Mouse (Mus musculus) left cerebral cortex, adult 2 months (tissue): ENCODE results near the gene Slc22a12. TPM values are rescaled to one million over a fixed set of nuclear protein-coding genes. Genes with fewer than 3 reads are reported as not detected.

ENCODE experiments used
- DNase-seq, 2 experiments: peaks; one replicate each; pipeline ENCODE4 v3.0.0; 2021 to 2022; ENCODE audit warnings: low spot score in 2 of 2, mixed read lengths in 1 of 2; ENCODE audit errors: extremely low spot score in 1 of 2
- H3K27ac ChIP-seq: fragments of 200-600 bp; 2 replicates; pipeline ENCODE4 v1.8.1; 2022
- H3K4me3 ChIP-seq: fragments of 200-600 bp; 2 replicates; pipeline ENCODE4 v1.8.1; 2022
- CTCF ChIP-seq: fragments of 200-600 bp; IDR thresholded peaks from 2 replicates; pipeline ENCODE4 v1.8.1; 2022; ENCODE audit warnings: antibody characterized with exemption, mild to moderate bottlenecking, moderate library complexity
- intact Hi-C: fragments of 180-260 bp; cut with DNase I; formaldehyde crosslinking; loops from one replicate; pipeline ENCODE4 v1.15.1; 2025
- total RNA-seq, 2 experiments: library from RNA; stranded (reverse); gene quantifications; 2 replicates each; pipeline ENCODE4 v1.2.3; 2021

Gene Slc22a12
- total RNA-seq, 2 experiments from 2014 or later: 0.68 TPM; not detected in 1

DNA sequence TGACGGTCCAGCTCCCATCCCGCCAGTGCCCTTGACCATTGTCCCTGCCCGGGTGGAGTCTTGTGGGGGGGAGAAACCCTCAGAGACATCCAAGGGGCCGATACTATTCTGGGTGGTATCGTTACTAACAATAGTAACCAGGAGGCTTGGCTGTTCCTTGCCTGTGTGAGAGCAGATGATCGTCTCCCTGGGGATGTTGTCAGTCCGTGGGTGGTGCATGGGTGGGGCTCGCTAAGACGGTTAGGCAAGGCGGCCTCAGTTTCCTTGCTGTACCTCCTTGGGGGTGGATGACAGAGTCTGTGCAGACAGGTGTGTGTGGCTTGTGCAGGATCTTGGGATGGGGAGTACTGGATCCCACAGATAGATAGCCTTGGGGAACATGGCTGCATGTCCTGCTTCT lies 35.4 kb downstream of the Slc22a12 start:
- peak overlapping the region; percentile 70 for H3K27ac ChIP-seq
- intact Hi-C loops: no loop called here
- no peak for TF ChIP-seq CTCF
- peak; percentile 59 to 65 for DNase-seq
- H3K4me3 ChIP-seq: no peak overlapping the region

GRCm38 (mm10) chr19:6504656-6505045 lies 38.2 kb downstream of the Slc22a12 start:
- intact Hi-C loops: loop anchor here (1.0 kb wide), 2 partner anchors 17 to 27 kb away; no protein-coding TSS in a partner anchor
- peak overlapping the region; percentile 98 for H3K27ac ChIP-seq
- no peak for DNase-seq
- H3K4me3 ChIP-seq: no peak overlapping the region
- TF ChIP-seq CTCF: no peak

DNA sequence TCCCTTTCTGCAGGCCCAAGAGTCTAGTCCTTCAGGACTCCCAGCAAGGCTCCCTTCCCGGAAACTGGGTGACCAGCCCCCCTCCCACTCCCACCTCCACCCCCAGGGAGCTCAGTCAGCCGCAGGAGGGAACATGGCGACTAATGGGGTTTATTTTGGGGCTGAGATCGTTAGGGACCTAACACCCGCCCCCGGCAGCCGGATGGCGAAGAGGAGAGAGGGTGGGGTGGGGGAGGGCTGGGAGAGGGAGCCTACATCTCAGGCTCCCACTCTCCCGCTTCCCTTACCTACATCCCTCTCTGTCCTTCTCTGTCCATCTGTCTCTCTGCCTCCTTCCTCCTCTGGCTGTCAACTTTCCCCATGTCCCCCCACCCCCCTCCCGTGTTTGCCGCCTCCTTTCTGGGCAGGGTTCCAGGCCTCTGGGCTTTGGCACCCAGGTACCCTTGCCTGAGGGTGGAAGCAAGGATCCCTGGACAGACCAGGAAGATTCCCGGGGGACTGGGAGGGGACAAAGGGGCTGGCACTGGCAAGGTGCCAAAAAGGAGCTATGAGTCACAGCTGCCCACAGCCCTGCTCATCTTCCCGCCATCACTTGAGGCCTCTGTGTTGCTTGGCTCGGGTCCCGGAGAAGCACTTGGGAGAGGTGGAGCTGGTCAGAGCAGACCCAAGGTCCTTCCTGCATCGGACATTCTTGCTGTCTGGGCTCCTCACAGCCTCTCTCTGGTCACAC lies 38.7 kb downstream of the Slc22a12 start:
- peak overlapping the region; percentile 51; the same call in 1 of the 2 replicates for H3K4me3 ChIP-seq
- DNase-seq: peak; percentile 68 to 81

DNA sequence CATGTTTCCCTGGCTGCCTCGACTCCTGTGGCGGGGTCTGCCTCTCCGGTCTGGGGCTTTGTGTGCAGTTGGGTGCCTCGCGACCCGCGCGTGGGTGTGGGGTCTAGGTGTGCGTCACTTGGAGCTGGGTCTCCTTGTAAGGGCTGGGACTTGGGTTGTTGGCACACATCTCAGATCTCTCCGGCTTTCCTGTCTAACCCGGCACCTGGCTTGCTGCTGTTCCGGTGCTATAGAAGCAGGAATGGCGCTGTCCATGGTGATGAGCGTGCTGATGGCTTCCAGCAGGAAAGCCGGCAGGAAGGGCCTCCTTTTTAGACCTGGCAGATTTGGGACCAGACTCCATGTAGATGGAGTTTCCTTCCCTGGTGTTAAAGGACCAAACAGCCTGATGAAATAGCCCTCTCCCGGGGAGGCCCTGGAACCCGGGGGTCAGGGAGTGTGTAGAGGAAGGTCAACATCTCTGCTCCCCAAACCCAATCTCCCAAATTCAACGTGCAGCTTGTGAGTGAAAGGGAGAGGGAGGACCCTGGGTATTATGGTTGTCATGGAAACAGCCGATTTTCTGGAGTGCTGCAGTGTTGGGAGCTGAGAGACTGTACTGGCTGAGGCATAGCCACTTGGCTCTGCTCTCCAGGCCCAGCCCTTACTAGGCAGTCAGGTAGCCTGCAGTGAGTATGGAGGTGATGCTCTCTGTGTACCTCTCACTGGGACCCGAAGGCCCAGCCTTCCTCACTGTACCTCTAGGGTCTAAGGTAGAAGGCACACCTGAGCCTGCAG lies 40.1 kb downstream of the Slc22a12 start:
- Histone ChIP-seq H3K27ac (peak overlapping the region; percentile 98), H3K4me3 (peak overlapping the region; percentile 51)
- DNase-seq: peak in 1 of 2 experiments; percentile 52
- TF ChIP-seq CTCF: no peak
- intact Hi-C loops: no loop called here

More for the DNA sequence above, 38.7 kb downstream of the Slc22a12 start:
- intact Hi-C loops: loop anchor here (1.0 kb wide), 2 partner anchors 17 to 27 kb away; no protein-coding TSS in a partner anchor
- no peak for TF ChIP-seq CTCF
- H3K27ac ChIP-seq: peak overlapping the region; percentile 98

- DNase-seq: peak; percentile 83 to 85
- intact Hi-C loops: no loop called here
- no peak for TF ChIP-seq CTCF
- peak overlapping the region; percentile 51 for H3K4me3 ChIP-seq
- H3K27ac ChIP-seq: peak overlapping the region; percentile 98
Measured at GRCm38 (mm10) chr19:6502035-6502541, 40.7 kb downstream of the Slc22a12 start.

- intact Hi-C loops: no loop called here
- TF ChIP-seq CTCF: no peak
- Histone ChIP-seq H3K4me3 (peak overlapping the region; percentile 51), H3K27ac (peak overlapping the region; percentile 98)
- no peak for DNase-seq
Measured at GRCm38 (mm10) chr19:6500636-6501025, 42.2 kb downstream of the Slc22a12 start.

DNA sequence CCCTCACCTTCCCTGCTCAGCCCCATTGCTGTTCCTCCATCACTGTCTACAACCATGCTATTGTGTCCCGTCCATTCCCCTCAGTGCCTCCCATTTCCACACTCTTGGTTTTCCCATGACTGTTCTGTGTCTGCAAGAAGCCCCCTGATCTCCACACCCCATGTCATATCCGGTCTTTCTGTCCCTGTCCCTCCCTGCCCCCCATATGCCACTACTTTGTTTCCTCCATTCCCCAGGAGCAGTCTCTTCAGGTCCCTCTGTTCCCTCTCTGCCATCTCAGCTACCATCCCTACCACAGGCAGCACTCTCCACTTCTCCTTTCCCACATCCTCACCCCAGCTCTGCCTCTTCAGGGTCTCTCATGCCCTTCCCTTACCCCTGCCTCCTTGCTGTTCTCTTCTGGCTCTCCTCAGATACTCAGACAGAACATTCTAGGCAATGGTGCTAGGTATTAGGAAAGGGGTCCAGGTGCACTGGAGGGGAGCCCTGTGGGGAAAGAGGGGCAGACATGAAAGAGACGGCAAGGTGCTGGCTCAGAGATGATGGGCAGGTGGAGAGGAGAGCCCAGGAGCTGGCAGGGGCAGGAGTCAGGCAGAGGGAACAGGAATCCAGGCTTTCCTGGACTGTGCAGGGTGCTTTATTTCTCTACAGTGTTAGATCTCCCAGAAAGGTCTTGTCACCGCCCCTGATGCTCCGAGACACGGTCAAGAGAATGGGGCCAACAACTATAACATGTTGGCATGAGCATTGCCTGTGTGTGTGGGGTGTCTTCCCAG lies 42.8 kb downstream of the Slc22a12 start:
- Histone ChIP-seq H3K27ac (peak overlapping the region; percentile 98), H3K4me3 (peak overlapping the region; percentile 51)
- intact Hi-C loops: loop anchor here (5.0 kb wide), 1 partner anchor 407 kb away; the partner anchor contains the start of gene Trmt112
- DNase-seq: no peak
- TF ChIP-seq CTCF: no peak

DNA sequence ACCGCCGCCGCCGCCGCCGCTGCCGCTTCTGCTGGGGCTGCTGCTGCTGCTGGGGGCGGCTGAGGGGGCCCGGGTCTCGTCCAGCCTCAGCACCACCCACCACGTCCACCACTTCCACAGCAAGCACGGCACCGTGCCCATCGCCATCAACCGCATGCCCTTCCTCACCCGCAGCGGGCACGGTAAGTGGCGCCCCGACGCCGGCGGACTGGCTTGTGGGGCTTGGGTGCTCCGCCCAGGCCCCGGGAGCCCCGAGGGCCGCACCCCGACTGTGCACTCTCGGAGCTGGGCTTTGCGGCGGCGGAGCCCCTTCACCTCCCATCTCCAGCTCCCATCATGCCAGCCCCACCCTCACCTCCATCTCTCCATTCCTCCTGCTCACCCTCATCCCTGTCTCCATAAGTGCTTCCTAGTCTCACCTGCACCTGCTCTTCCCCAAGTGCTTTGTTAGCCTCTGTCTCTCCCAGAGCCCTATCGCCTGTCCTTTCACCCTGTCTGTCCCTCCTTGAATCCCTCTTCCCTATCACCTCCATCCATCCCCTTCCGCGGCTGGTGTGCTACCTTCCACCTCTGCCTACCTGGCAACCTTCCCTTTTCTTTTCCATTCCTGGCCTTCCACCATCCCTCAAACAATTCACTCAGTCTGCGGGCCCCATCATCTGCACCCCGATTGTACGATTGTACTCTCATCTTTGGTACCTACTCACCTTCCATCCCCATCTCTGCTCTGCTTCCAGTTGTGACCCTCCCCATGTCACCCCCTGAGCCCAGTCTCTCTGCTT lies 44.3 kb downstream of the Slc22a12 start:
- intact Hi-C loops: loop anchor here (5.0 kb wide), 1 partner anchor 409 kb away; the partner anchor contains the start of gene Trmt112
- H3K4me3 ChIP-seq: peak overlapping the region; percentile 51
- no peak for DNase-seq
- H3K27ac ChIP-seq: peak overlapping the region; percentile 98
- no peak for TF ChIP-seq CTCF

- H3K27ac ChIP-seq: peak overlapping the region; percentile 98
- intact Hi-C loops: loop anchor here (5.0 kb wide), 1 partner anchor 409 kb away; the partner anchor contains the start of gene Trmt112
- H3K4me3 ChIP-seq: peak overlapping the region; percentile 51
- no peak for TF ChIP-seq CTCF
- no peak for DNase-seq
Measured at GRCm38 (mm10) chr19:6497803-6498202, 45.0 kb downstream of the Slc22a12 start.

DNA sequence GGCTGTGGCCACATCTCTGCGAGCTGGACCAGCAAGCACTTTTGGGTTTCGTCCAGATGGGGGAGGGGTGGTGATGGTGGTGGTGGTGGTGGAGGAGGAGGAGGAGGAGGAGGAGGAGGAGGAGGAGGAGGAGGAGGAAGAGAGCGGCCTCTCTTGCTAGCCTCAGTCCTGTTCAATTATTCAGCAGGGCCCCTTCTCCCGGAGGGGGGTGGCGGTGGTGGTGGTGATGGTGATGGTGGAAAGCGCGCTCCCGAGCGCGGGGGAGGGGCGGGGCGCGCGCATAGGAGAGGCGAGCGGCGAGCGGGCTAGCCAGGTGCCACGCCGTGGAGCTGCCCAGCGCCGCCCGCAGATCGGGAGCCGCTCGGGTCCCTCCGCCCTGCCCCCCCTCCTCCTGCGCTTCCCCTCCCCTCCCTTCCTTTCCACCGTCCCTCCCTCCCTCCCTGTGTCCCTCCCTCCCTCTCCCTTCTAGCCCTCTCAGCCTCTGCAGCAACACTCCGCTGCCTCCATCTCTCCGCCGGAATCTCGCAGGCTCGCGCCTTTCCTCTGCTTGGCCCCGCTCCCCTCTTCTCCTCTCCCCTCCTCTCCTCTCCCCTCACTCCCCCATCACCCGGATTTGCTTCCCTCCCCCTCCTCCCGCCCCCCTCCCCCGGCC lies 45.6 kb downstream of the Slc22a12 start:
- intact Hi-C loops: loop anchor here (5.0 kb wide), 1 partner anchor 410 kb away; the partner anchor contains the start of gene Trmt112
- H3K4me3 ChIP-seq: peak overlapping the region; percentile 51
- peak overlapping the region; percentile 98 for H3K27ac ChIP-seq
- TF ChIP-seq CTCF: no peak
- peak; percentile 75 to 83 for DNase-seq
